Mouse (Mus musculus): ENCODE results near the gene Gm20431.
"Not testable (repeated sequence)": the region's sequence is repeated elsewhere in the genome, so short reads cannot be mapped to it uniquely, and the experiment has no call there.

Gm20431 gene

GRCm38 (mm10) chr2:167659847-167660610 is 1.3 kb downstream of the Gm20431 start:
- no peak for DNase-seq (ENCODE audit: low read depth, low spot score)

GRCm38 (mm10) chr2:167659177-167659846 is 2.0 kb downstream of the Gm20431 start:
- DNase-seq (ENCODE audit: low read depth, low spot score): no peak

GRCm38 (mm10) chr2:167658712-167659111 is 2.6 kb downstream of the Gm20431 start:
- DNase-seq (ENCODE audit: low read depth, low spot score): no peak

GRCm38 (mm10) chr2:167657973-167658372 is 3.3 kb downstream of the Gm20431 start:
- no peak for DNase-seq (ENCODE audit: low read depth, low spot score)

- no peak for DNase-seq (ENCODE audit: low read depth, low spot score)
Observed at GRCm38 (mm10) chr2:167656629-167657478, 4.4 kb downstream of the Gm20431 start.

- no peak for DNase-seq (ENCODE audit: low read depth, low spot score)
Observed at GRCm38 (mm10) chr2:167654911-167655600, 6.2 kb downstream of the Gm20431 start.

GRCm38 (mm10) chr2:167652694-167653093 is 8.6 kb downstream of the Gm20431 start:
- DNase-seq (ENCODE audit: low read depth, low spot score): no peak

GRCm38 (mm10) chr2:167651622-167652021 is 9.7 kb downstream of the Gm20431 start:
- no peak for DNase-seq (ENCODE audit: low read depth, low spot score)

- no peak for DNase-seq (ENCODE audit: low read depth, low spot score)
Observed at GRCm38 (mm10) chr2:167649290-167650032, 11.8 kb downstream of the Gm20431 start.

GRCm38 (mm10) chr2:167646411-167646810 is 14.9 kb downstream of the Gm20431 start:
- DNase-seq (ENCODE audit: low read depth, low spot score): no peak

- not testable (repeated sequence) for DNase-seq (ENCODE audit: low read depth, low spot score)
Observed at GRCm38 (mm10) chr2:167643356-167644052, 17.8 kb downstream of the Gm20431 start.

- DNase-seq (ENCODE audit: low read depth, low spot score): no peak
Observed at GRCm38 (mm10) chr2:167642164-167642563, 19.1 kb downstream of the Gm20431 start.

GRCm38 (mm10) chr2:167641337-167641736 is 20.0 kb downstream of the Gm20431 start:
- DNase-seq (ENCODE audit: low read depth, low spot score): no peak

- no peak for DNase-seq (ENCODE audit: low read depth, low spot score)
Observed at GRCm38 (mm10) chr2:167640279-167640678, 21.0 kb downstream of the Gm20431 start.

GRCm38 (mm10) chr2:167634865-167635512 is 26.3 kb downstream of the Gm20431 start:
- DNase-seq (ENCODE audit: low read depth, low spot score): no peak

GRCm38 (mm10) chr2:167634338-167634770 is 26.9 kb downstream of the Gm20431 start:
- peak; percentile 100 for DNase-seq (ENCODE audit: low read depth, low spot score)

- no peak for DNase-seq (ENCODE audit: low read depth, low spot score)
Observed at GRCm38 (mm10) chr2:167633537-167633872, 27.8 kb downstream of the Gm20431 start.

GRCm38 (mm10) chr2:167632731-167633536 is 28.4 kb downstream of the Gm20431 start:
- no peak for DNase-seq (ENCODE audit: low read depth, low spot score)
